8 mouse cellular contexts compared by ENCODE assay signal in the genomic region with DNA sequence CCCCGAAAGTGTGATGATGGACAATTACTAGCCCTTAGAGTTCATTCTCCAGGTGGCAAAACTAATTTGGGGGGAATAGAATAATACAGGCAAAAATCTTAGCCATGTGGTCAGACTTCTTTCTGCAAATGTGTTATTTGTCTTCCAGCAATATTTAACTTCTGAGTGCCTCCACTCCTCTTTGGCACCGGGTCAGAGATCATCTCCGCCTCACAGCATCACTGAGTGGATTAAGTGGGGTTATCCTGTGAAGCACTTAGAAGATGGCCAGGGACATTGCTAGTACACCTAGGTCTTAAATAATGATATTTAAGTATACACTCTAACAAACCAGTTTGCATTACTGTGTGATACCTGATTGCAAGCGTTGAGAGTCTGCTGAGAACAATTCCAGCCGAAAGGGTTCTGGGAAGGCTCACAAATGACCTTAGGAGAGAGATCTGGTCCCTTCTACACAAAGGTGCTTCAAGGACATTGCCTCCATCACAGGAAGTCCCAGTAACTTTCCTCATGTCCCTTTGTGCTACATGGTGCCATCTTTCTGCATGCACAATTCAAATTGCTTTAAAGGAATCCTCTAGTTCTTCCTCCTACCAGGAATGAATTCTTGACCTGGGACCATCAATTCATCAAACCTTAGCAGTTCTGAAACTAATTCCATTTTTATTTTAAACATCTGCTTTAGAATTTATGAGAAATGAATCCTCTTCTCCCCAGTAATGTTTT.
DNase-seq lines count a peak whose midpoint lies in the region; ATAC-seq lines count a peak whose summit lies in the region.

No protein-coding gene starts in this region.

- DNase-seq in cerebellum, postnatal 14 days, result peak; percentile 24 to 38
- no peak for DNase-seq in cerebellum, postnatal 36 days
- DNase-seq in kidney, adult 11 months, result peak; percentile 80
- DNase-seq in midbrain, embryonic 10.5 days (ENCODE audit: low spot score), result no peak
- no peak for DNase-seq in urinary bladder, postnatal 10 days (ENCODE audit: low spot score)
- no peak for DNase-seq in urinary bladder, adult 2 months (ENCODE audit: low spot score)

- H3K27ac ChIP-seq in embryonic facial prominence, embryonic 12.5 days, result peak overlapping the region; percentile 87
- H3K27ac ChIP-seq in midbrain, embryonic 10.5 days (replicated peaks), result peak overlapping the region; percentile 70; the same call in 1 of the 2 replicates

- no peak for ATAC-seq in embryonic facial prominence, embryonic 12.5 days (ENCODE audit: insufficient number of reproducible peaks, insufficient read depth, low FRiP score, low TSS enrichment)
- ATAC-seq in granulocyte monocyte progenitor cell, adult 5-6 weeks (replicated peaks; ENCODE audit: poor library complexity, severe bottlenecking), result no peak

- peak overlapping the region; percentile 79 for H3K4me2 ChIP-seq in embryonic facial prominence, embryonic 12.5 days (replicated peaks)

- WGBS in embryonic facial prominence, embryonic 12.5 days, result 53% methylated on average over 5 of the region's 5 CpGs
- WGBS in midbrain, embryonic 10.5 days, result 82% methylated on average over 5 of the region's 5 CpGs

- H3K4me3 ChIP-seq in embryonic facial prominence, embryonic 12.5 days, result peak overlapping the region; percentile 48
- H3K4me3 ChIP-seq in midbrain, embryonic 10.5 days, result peak overlapping the region; percentile 58; the same call in 1 of the 2 replicates

- H3K36me3 ChIP-seq in embryonic facial prominence, embryonic 12.5 days, result no peaks in the 10 kb centered on the region
- H3K36me3 ChIP-seq in midbrain, embryonic 10.5 days, result no peaks in the 10 kb centered on the region

- no peak overlapping the region for H3K9ac ChIP-seq in embryonic facial prominence, embryonic 12.5 days

- H3K4me1 ChIP-seq in embryonic facial prominence, embryonic 12.5 days, result 0 out of 2 replicates have a peak, but pooled peaks cover 3% of the 10 kb centered on the region
- peaks cover 33% of the 10 kb centered on the region for H3K4me1 ChIP-seq in midbrain, embryonic 10.5 days

- H3K9me3 ChIP-seq in embryonic facial prominence, embryonic 12.5 days, result no peaks in the 10 kb centered on the region
- H3K9me3 ChIP-seq in midbrain, embryonic 10.5 days (replicated peaks), result no peaks in the 10 kb centered on the region

- no peaks in the 10 kb centered on the region for H3K27me3 ChIP-seq in embryonic facial prominence, embryonic 12.5 days
- no peaks in the 10 kb centered on the region for H3K27me3 ChIP-seq in midbrain, embryonic 10.5 days (ENCODE audit: low read depth, poor library complexity, severe bottlenecking)

Comparison
In these comparisons a context has a peak if more than half of its experiments do, and no peak if none do; other contexts are left out.
1. DNase-seq: peak in cerebellum, postnatal 14 days (2 of 2) and kidney, adult 11 months (single experiment); none in cerebellum, postnatal 36 days (0 of 2), midbrain, embryonic 10.5 days (single experiment), urinary bladder, postnatal 10 days (single experiment) and urinary bladder, adult 2 months (single experiment).